Mouse (Mus musculus) heart, embryonic 12.5 days (tissue): ENCODE results near the gene Ighmbp2. TPM values are rescaled to one million over a fixed set of nuclear protein-coding genes. Genes with fewer than 3 reads are reported as not detected.

ENCODE experiments used
- ATAC-seq: fragments of 200-750 bp; cut with Nextera tagmentation; 2 replicates; pipeline ENCODE4 v1.8.0; 2017; ENCODE audit warnings: moderate TSS enrichment, moderate library complexity; ENCODE audit not compliant: insufficient number of reproducible peaks, low FRiP score
- H3K27ac ChIP-seq: fragments of 300-500 bp; sonication (generic); 2 replicates; pipeline ENCODE4 v1.5.1; 2016; ENCODE audit warnings: mild to moderate bottlenecking, moderate library complexity; ENCODE audit not compliant: poor library complexity, severe bottlenecking
- H3K27me3 ChIP-seq: fragments of 300-500 bp; sonication (generic); replicated peaks from 2 replicates; pipeline ENCODE4 v1.6.1; 2016; ENCODE audit warnings: mild to moderate bottlenecking, moderate library complexity
- H3K36me3 ChIP-seq: fragments of 300-500 bp; sonication (generic); 2 replicates; pipeline ENCODE4 v1.6.1; 2016; ENCODE audit warnings: mild to moderate bottlenecking, moderate library complexity
- H3K4me1 ChIP-seq: fragments of 300-500 bp; sonication (generic); replicated peaks from 2 replicates; pipeline ENCODE4 v1.6.1; 2016; ENCODE audit warnings: mild to moderate bottlenecking
- H3K4me2 ChIP-seq: fragments of 300-500 bp; sonication (generic); 2 replicates; pipeline ENCODE4 v1.6.1; 2016; ENCODE audit warnings: mild to moderate bottlenecking, moderate library complexity
- H3K4me3 ChIP-seq: fragments of 300-500 bp; sonication (generic); 2 replicates; pipeline ENCODE4 v1.5.1; 2016; ENCODE audit warnings: mild to moderate bottlenecking
- H3K9ac ChIP-seq: fragments of 300-500 bp; sonication (generic); 2 replicates; pipeline ENCODE4 v1.6.1; 2016; ENCODE audit warnings: mild to moderate bottlenecking, moderate library complexity
- H3K9me3 ChIP-seq: fragments of 300-500 bp; sonication (generic); replicated peaks from 2 replicates; pipeline ENCODE4 v1.6.1; 2016; ENCODE audit warnings: mild to moderate bottlenecking, moderate library complexity
- WGBS: fragments of 180-500 bp; shearing (Covaris S2); methylation state at CpG from one replicate; pipeline ENCODE4 v1.1.7; 2016; 5-methylcytosine and 5-hydroxymethylcytosine counted together
- polyA plus RNA-seq: library from polyadenylated mRNA; unstranded; fragments of >200 nt; fragmentation: Nextera tagmentation; extraction: Ambion mirVana; gene quantifications from 2 replicates; pipeline ENCODE4 v1.2.1, GENCODE M21; 2016

The Ighmbp2 gene
- polyA plus RNA-seq, 1 experiment from 2014 or later = 7.2 TPM

- WGBS = 72% methylated on average over 3 of the region's 3 CpGs
- no peaks in the 10 kb centered on the region for H3K9me3 ChIP-seq
These were observed 38.0 kb upstream of the Ighmbp2 start for GRCm38 (mm10) chr19:3320801-3321200.

GRCm38 (mm10) chr19:3320086-3320485 is 37.3 kb upstream of the Ighmbp2 start:
- Histone ChIP-seq H3K4me3 (no peak overlapping the region), H3K27me3 (no peaks in the 10 kb centered on the region), H3K9me3 (no peaks in the 10 kb centered on the region), H3K4me1 (peaks cover 20% of the 10 kb centered on the region), H3K9ac (no peak overlapping the region), H3K36me3 (no peaks in the 10 kb centered on the region), H3K4me2 (no peak overlapping the region), H3K27ac (no peak overlapping the region)
- WGBS = 71% methylated on average over 7 of the region's 7 CpGs
- no peak for ATAC-seq

More at GRCm38 (mm10) chr19:3320801-3321200, 38.0 kb upstream of the Ighmbp2 start:
- Histone ChIP-seq H3K27me3 (no peaks in the 10 kb centered on the region), H3K4me1 (peaks cover 22% of the 10 kb centered on the region), H3K4me3 (no peak overlapping the region), H3K9ac (no peak overlapping the region), H3K36me3 (no peaks in the 10 kb centered on the region), H3K27ac (no peak overlapping the region), H3K4me2 (no peak overlapping the region)
- no peak for ATAC-seq

- Histone ChIP-seq H3K9ac (no peak overlapping the region), H3K9me3 (no peaks in the 10 kb centered on the region), H3K36me3 (no peaks in the 10 kb centered on the region), H3K4me2 (no peak overlapping the region), H3K27ac (no peak overlapping the region), H3K4me3 (no peak overlapping the region), H3K4me1 (peaks cover 15% of the 10 kb centered on the region), H3K27me3 (no peaks in the 10 kb centered on the region)
- WGBS = 79% methylated on average over 2 of the region's 2 CpGs
- ATAC-seq = no peak
These were observed 36.5 kb upstream of the Ighmbp2 start for GRCm38 (mm10) chr19:3319341-3319740.

GRCm38 (mm10) chr19:3307175-3307949 is 24.5 kb upstream of the Ighmbp2 start:
- no peak overlapping the region for H3K4me2 ChIP-seq
- 0 out of 2 replicates have a peak, but pooled peaks cover 3% of the 10 kb centered on the region for H3K27me3 ChIP-seq
- WGBS = 46% methylated on average over 16 of the region's 16 CpGs
- H3K36me3 ChIP-seq = no peaks in the 10 kb centered on the region
- no peak overlapping the region for H3K9ac ChIP-seq
- H3K4me3 ChIP-seq = no peak overlapping the region
- peaks cover 5% of the 10 kb centered on the region; the same call in 1 of the 2 replicates for H3K9me3 ChIP-seq
- no peaks in the 10 kb centered on the region for H3K4me1 ChIP-seq
- ATAC-seq = no peak
- H3K27ac ChIP-seq = no peak overlapping the region

DNA sequence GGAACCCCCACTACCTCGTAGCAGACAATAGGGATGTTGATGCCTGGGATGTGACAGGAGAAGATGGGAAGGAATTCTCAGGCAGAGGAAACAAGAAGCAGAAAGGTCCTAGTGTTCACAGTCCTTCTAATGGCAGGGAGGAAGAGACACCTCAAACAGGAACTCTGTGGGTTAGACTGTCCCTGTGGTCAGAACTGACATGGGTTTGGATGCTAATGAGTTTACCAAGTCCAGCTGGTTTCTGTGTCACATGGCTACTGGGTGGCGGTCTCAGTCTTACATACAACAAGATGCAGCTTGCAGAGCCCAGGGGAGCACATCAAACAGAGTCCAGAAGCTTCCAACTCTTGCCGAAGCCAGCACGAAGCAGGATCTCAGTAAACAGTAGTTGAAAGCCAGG is 21.2 kb upstream of the Ighmbp2 start:
- H3K36me3 ChIP-seq = no peaks in the 10 kb centered on the region
- ATAC-seq = no peak
- H3K27ac ChIP-seq = no peak overlapping the region
- no peak overlapping the region for H3K4me3 ChIP-seq
- H3K9me3 ChIP-seq = no peaks in the 10 kb centered on the region
- no peak overlapping the region for H3K4me2 ChIP-seq
- H3K4me1 ChIP-seq = no peaks in the 10 kb centered on the region
- 0 out of 2 replicates have a peak, but pooled peaks cover 3% of the 10 kb centered on the region for H3K27me3 ChIP-seq
- no peak overlapping the region for H3K9ac ChIP-seq
- 71% methylated on average over 4 of the region's 4 CpGs for WGBS

GRCm38 (mm10) chr19:3297775-3298174 is 15.0 kb upstream of the Ighmbp2 start:
- Histone ChIP-seq H3K4me2 (no peak overlapping the region), H3K36me3 (0 out of 2 replicates have a peak, but pooled peaks cover 3% of the 10 kb centered on the region), H3K9me3 (no peaks in the 10 kb centered on the region), H3K27me3 (no peaks in the 10 kb centered on the region), H3K4me3 (no peak overlapping the region), H3K27ac (no peak overlapping the region), H3K9ac (no peak overlapping the region), H3K4me1 (no peaks in the 10 kb centered on the region)
- WGBS = 79% methylated on average over 7 of the region's 7 CpGs
- ATAC-seq = no peak

DNA sequence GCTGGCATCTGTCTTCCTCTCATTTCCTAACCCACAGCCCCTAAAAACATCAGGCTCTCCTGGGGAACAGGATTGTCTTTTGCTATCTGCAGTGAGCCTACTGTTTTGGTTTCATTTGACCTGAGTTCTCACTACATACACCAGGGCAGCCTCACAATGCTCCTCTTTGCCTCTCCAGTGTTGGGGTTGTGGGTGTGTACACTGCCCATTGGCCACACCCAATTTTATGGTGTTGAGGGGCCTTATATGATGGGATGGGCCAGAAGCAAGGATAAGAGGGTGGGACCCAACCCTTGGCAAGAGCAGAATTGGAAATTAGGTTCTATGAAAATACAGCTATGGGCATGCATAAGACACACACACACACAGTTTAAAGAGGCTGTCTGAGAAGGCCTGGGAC is 14.2 kb upstream of the Ighmbp2 start:
- Histone ChIP-seq H3K36me3 (peaks cover 8% of the 10 kb centered on the region; the same call in 1 of the 2 replicates), H3K4me2 (no peak overlapping the region), H3K9ac (no peak overlapping the region), H3K4me3 (no peak overlapping the region), H3K4me1 (no peaks in the 10 kb centered on the region), H3K27ac (no peak overlapping the region), H3K27me3 (no peaks in the 10 kb centered on the region), H3K9me3 (no peaks in the 10 kb centered on the region)
- ATAC-seq = no peak

- H3K27ac ChIP-seq = no peak overlapping the region
- no peaks in the 10 kb centered on the region for H3K4me1 ChIP-seq
- H3K27me3 ChIP-seq = no peaks in the 10 kb centered on the region
- H3K4me3 ChIP-seq = no peak overlapping the region
- no peak for ATAC-seq
- no peak overlapping the region for H3K4me2 ChIP-seq
- no peaks in the 10 kb centered on the region for H3K9me3 ChIP-seq
- no peak overlapping the region for H3K9ac ChIP-seq
- H3K36me3 ChIP-seq = peaks cover 21% of the 10 kb centered on the region
- 81% methylated on average over 6 of the region's 6 CpGs for WGBS
These were observed 12.4 kb upstream of the Ighmbp2 start for GRCm38 (mm10) chr19:3295245-3295644.

GRCm38 (mm10) chr19:3292993-3293392 is 10.2 kb upstream of the Ighmbp2 start:
- H3K9me3 ChIP-seq = no peaks in the 10 kb centered on the region
- peaks cover 39% of the 10 kb centered on the region for H3K36me3 ChIP-seq
- 85% methylated on average over 1 of the region's 1 CpGs for WGBS
- no peaks in the 10 kb centered on the region for H3K4me1 ChIP-seq
- H3K4me2 ChIP-seq = no peak overlapping the region
- ATAC-seq = no peak
- H3K27me3 ChIP-seq = no peaks in the 10 kb centered on the region
- no peak overlapping the region for H3K27ac ChIP-seq
- no peak overlapping the region for H3K9ac ChIP-seq
- H3K4me3 ChIP-seq = no peak overlapping the region

GRCm38 (mm10) chr19:3292028-3292427 is 9.2 kb upstream of the Ighmbp2 start:
- no peak overlapping the region for H3K4me3 ChIP-seq
- H3K36me3 ChIP-seq = peaks cover 47% of the 10 kb centered on the region
- H3K4me1 ChIP-seq = no peaks in the 10 kb centered on the region
- WGBS = 63% methylated on average over 2 of the region's 2 CpGs
- H3K27ac ChIP-seq = no peak overlapping the region
- H3K4me2 ChIP-seq = no peak overlapping the region
- no peak for ATAC-seq
- H3K9me3 ChIP-seq = no peaks in the 10 kb centered on the region
- no peak overlapping the region for H3K9ac ChIP-seq
- no peaks in the 10 kb centered on the region for H3K27me3 ChIP-seq

DNA sequence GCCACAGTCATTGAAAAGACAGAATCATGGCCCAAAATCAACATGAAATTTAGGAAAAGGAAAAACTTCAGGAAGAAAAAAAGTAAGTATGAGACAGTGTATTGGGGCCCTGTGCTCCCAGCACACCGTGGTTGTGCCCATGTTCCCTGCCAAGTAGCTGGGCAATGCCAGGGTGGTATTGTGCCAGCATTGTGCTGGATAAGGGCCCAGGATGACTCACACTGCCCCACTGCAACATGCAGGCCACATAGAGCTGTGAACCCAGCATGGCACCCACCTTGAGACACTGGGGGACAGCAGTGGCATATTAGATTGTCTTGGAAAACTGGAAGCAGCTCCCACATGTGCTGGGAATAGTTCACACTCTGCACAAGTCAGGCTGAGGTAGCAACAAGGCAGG is 6.2 kb upstream of the Ighmbp2 start:
- no peak for ATAC-seq
- H3K4me2 ChIP-seq = no peak overlapping the region
- no peaks in the 10 kb centered on the region for H3K4me1 ChIP-seq
- H3K36me3 ChIP-seq = peaks cover 67% of the 10 kb centered on the region
- H3K9me3 ChIP-seq = no peaks in the 10 kb centered on the region
- H3K9ac ChIP-seq = no peak overlapping the region
- H3K27me3 ChIP-seq = no peaks in the 10 kb centered on the region
- H3K4me3 ChIP-seq = no peak overlapping the region
- no peak overlapping the region for H3K27ac ChIP-seq
- 97% methylated on average over 1 of the region's 1 CpGs for WGBS

GRCm38 (mm10) chr19:3281886-3282285 is 931 bp downstream of the Ighmbp2 start:
- no peak for ATAC-seq
- WGBS = 61% methylated on average over 4 of the region's 4 CpGs
- no peak overlapping the region for H3K27ac ChIP-seq
- H3K27me3 ChIP-seq = no peaks in the 10 kb centered on the region
- peaks cover 57% of the 10 kb centered on the region for H3K36me3 ChIP-seq
- peak overlapping the region; percentile 91 for H3K9ac ChIP-seq
- H3K4me3 ChIP-seq = peak overlapping the region; percentile 97
- peak overlapping the region; percentile 83 for H3K4me2 ChIP-seq
- H3K9me3 ChIP-seq = no peaks in the 10 kb centered on the region
- H3K4me1 ChIP-seq = peaks cover 18% of the 10 kb centered on the region
